Mouse (Mus musculus): ENCODE measurements around the gene Gm49333.

Gm49333 gene

DNA sequence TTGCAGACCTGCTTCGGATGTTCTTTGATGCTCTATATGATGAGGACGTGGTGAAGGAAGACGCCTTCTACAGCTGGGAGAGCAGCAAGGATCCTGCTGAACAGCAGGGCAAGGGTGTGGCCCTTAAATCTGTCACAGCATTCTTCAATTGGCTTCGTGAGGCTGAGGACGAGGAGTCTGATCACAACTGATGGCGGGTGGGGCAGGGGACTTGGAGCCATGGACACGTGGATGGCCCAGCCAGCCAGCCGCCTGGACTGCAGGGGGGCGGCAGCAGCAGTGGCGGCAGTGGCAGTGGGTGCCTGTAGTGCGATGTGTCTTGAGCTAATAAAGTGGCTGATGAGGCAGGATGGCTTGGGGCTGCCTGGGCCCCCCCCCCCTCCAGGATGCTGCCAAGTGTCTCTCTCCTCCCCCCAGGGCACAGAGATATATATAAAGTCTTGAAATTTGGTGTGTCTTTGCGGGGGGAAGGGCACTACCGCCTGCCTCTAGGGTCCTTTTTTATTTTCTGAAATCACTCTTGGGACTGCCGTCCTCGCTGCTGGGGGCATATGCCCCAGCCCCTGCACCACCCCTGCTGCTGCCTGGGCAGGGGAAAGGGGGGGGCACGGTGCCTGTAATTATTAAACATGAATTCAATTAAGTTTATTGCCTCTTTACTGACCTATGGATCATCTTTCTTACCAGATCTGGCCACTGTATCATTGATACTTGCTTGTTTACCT, 81.0 kb downstream of the Gm49333 start:
- DNase-seq, result peak; percentile 43

DNA sequence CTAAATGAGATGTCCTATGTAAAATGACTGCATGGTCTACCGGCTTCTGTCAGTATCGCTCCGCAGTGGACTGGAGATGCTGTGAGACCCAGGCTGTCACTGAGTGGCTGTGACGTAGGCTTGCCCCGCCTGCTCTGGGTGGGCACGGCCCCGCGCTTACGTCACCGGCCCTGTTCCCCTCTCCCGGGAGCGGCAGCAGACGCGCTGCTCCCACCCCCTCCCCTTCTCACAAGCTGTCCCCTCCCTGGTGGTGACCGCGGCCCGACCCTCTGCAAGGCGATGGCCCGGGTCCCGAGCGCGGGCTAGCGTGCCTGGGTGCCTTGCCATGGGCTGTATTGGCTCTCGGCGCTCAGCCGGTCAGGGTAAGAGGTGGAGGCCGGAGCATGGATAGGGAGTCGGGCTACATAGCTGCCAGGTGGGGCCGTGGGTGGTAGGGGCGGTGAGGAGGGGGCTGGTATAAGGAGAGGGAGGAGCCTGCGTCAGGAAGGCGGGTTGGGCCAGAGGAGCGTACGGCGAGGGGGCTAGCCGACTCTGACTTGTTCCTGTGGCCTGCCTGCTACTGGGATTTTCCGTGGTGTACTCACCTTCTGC, 81.8 kb downstream of the Gm49333 start, which contains the start of gene Fam131a:
Fam131a (plus strand) TSS at position 131 of the 591 bp plus-strand sequence.
- DNase-seq, result peak; percentile 91

DNA sequence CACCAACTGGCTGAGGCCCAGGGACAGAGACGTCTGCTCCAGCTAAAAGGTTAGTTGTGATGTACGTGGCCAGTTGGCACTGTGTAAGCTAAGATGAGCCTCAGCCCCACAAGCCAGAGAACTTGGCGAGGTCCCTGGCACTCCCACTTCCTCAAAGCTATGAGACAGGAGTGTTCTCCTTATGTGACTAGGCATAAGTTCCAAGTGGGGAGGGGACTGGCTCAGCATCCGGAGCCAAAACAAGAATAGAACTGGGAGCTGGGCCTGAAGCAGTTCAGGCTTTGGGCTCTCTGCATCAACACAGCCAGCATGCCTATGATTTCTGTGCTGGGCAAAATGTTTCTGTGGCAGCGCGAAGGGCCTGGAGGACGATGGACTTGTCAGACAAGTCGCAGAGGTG, 83.4 kb downstream of the Gm49333 start:
- peak; percentile 57 for DNase-seq
